In the genomic region with DNA sequence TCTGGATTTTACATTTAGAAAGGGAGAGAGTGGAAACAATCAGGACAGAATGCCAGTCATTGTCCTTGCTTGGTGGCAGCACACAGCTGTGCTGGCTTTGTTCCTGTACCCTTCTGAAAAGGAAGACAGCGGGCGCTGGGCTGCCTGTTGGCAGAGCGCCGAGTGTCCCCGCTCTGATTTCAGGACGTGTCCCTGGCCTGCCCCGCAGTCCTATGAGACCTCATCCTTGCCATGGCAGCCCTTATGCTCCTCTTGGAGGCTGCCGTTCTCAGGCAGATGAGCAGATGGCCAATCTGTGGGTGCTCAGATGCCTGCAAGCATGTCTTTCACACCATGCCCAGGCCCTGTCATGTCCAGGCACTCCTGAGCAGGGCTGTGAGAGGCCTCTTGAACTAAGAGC, we compare ENCODE assay signal across 13 mouse cellular contexts. TPM values are rescaled to one million over a fixed set of nuclear protein-coding genes. Genes with fewer than 3 reads are reported as not detected.
DNase-seq lines count a peak whose midpoint lies in the region; ATAC-seq and TF ChIP-seq lines count a peak whose summit lies in the region.
"Had no signal": no experiment of that assay in that cellular context is flagged by ENCODE, and none has a peak within 500 bp of the region (broad histone marks: within the 10 kb centered on the region; RNA-seq: fewer than 3 reads in every experiment).

No protein-coding gene starts in this region.

- peak overlapping the region; percentile 79; the same call in 1 of the 2 replicates for H3K27ac ChIP-seq in forebrain, embryonic 14.5 days (ENCODE audit: low read depth, low read length)
- H3K27ac ChIP-seq in heart, adult 2 months: no peak overlapping the region
- H3K27ac ChIP-seq: embryonic facial prominence, embryonic 12.5 days; liver, embryonic 15.5 days had no signal

- ATAC-seq in forebrain, embryonic 14.5 days: peak; percentile 82
- ATAC-seq: activated CD4-positive, CD25-positive, alpha-beta regulatory T cell, adult 4 months; CD4-positive, CD25-positive, alpha-beta regulatory T cell, adult 4 months had no signal

- H3K79me2 ChIP-seq in heart, adult 2 months (replicated peaks; ENCODE audit: control insufficient read depth, insufficient read depth, low read length): no peaks in the 10 kb centered on the region

- DNase-seq in gastrocnemius, postnatal 10 days: peak; percentile 52
- DNase-seq in gastrocnemius, postnatal 36 days: no peak
- peak; percentile 88 for DNase-seq in brain, embryonic 14.5 days (ENCODE audit: low read depth)
- DNase-seq in forebrain, embryonic 14.5 days (ENCODE audit: low spot score): peak; percentile 72
- peak; percentile 40 to 54 for DNase-seq in layer of hippocampus, postnatal 36 days
- no peak for DNase-seq in B cell, adult 2 months
- DNase-seq in kidney, adult 11 months: no peak
- no peak for DNase-seq in heart, adult 2 months

- H3K4me2 ChIP-seq in forebrain, embryonic 14.5 days (ENCODE audit: low read length): no peak overlapping the region
- H3K4me2 ChIP-seq: embryonic facial prominence, embryonic 12.5 days; liver, embryonic 15.5 days had no signal

- intact Hi-C loops in gastrocnemius, postnatal 36 days (cut with DNase I): no loop called here
- intact Hi-C loops in heart, adult 2 months (cut with DNase I): no loop called here

- 32% methylated on average over 8 of the region's 8 CpGs for WGBS in forebrain, embryonic 14.5 days
- WGBS in heart, adult 2 months: 65% methylated on average over 8 of the region's 8 CpGs

- H3K4me1 ChIP-seq in forebrain, embryonic 14.5 days (ENCODE audit: control insufficient read depth, insufficient read depth, low read length): peaks cover 18% of the 10 kb centered on the region
- H3K4me1 ChIP-seq in heart, adult 2 months (ENCODE audit: control insufficient read depth, insufficient read depth, low read length): no peaks in the 10 kb centered on the region
- H3K4me1 ChIP-seq: embryonic facial prominence, embryonic 12.5 days; liver, embryonic 15.5 days had no signal

- H3K4me3 ChIP-seq in forebrain, embryonic 14.5 days (ENCODE audit: low read depth, low read length): no peak overlapping the region
- H3K4me3 ChIP-seq in heart, adult 2 months: no peak overlapping the region
- H3K4me3 ChIP-seq: embryonic facial prominence, embryonic 12.5 days; liver, embryonic 15.5 days; myocyte had no signal

- no peaks in the 10 kb centered on the region for H3K27me3 ChIP-seq in forebrain, embryonic 14.5 days (replicated peaks; ENCODE audit: control insufficient read depth, insufficient read depth, low read length)
- no peaks in the 10 kb centered on the region for H3K27me3 ChIP-seq in heart, adult 2 months (ENCODE audit: control insufficient read depth, insufficient read depth, low read length)
- H3K27me3 ChIP-seq: embryonic facial prominence, embryonic 12.5 days; liver, embryonic 15.5 days had no signal

- no peaks in the 10 kb centered on the region for H3K36me3 ChIP-seq in forebrain, embryonic 14.5 days (ENCODE audit: control insufficient read depth, insufficient read depth, low read length)
- no peaks in the 10 kb centered on the region for H3K36me3 ChIP-seq in heart, adult 2 months (ENCODE audit: control insufficient read depth, insufficient read depth, low read length)
- H3K36me3 ChIP-seq: embryonic facial prominence, embryonic 12.5 days; liver, embryonic 15.5 days had no signal

- no peak for TF ChIP-seq EP300 in heart, adult 2 months (IDR thresholded peaks at IDR 0.05; ENCODE audit: insufficient read depth, low read depth, low read length)

- no peak for TF ChIP-seq POLR2A in brain, embryonic 14.5 days (IDR thresholded peaks at IDR 0.05; ENCODE audit: borderline replicate concordance, extremely low read depth, insufficient read depth, insufficient read length, poor library complexity, severe bottlenecking)
- no peak for TF ChIP-seq POLR2A in heart, adult 2 months (IDR thresholded peaks at IDR 0.05; ENCODE audit: insufficient read depth, low read depth, low read length)

- no peak for TF ChIP-seq CTCF in brain, embryonic 14.5 days (IDR thresholded peaks at IDR 0.05; ENCODE audit: borderline replicate concordance, extremely low read depth, insufficient read depth, insufficient read length)
- TF ChIP-seq CTCF in heart, adult 2 months (IDR thresholded peaks at IDR 0.05): no peak

- no peak overlapping the region for H3K9ac ChIP-seq in forebrain, embryonic 14.5 days (ENCODE audit: low read length)
- H3K9ac ChIP-seq in heart, adult 2 months (ENCODE audit: low read depth, low read length): no peak overlapping the region
- H3K9ac ChIP-seq: embryonic facial prominence, embryonic 12.5 days; liver, embryonic 15.5 days had no signal

- no peaks in the 10 kb centered on the region for H3K9me3 ChIP-seq in forebrain, embryonic 14.5 days (replicated peaks; ENCODE audit: control insufficient read depth, low read length)
- H3K9me3 ChIP-seq: embryonic facial prominence, embryonic 12.5 days; liver, embryonic 15.5 days had no signal

RNA-seq across cellular contexts. Expression of gene Begain, which starts 17.7 kb away (rescaled TPM):
- 1 to 10 TPM; 2.7 to 3.5 TPM for total RNA-seq in gastrocnemius, postnatal 10 days (2021)
- under 1 TPM; 0.15 to 0.20 TPM for total RNA-seq in gastrocnemius, postnatal 36 days (2021)
- 65.9 and 96.3 TPM in 2 replicates for polyA plus RNA-seq in brain, embryonic 14.5 days (2012; rRNA removed)
- 16.4 and 20.4 TPM in 2 replicates for polyA plus RNA-seq in forebrain, embryonic 14.5 days (2014; fragmentation: Nextera tagmentation; extraction: Ambion mirVana)
- 100 to 1,000 TPM; 139 to 145 TPM for total RNA-seq in layer of hippocampus, postnatal 36 days (2021)
- under 1 TPM; 0.08 to 0.23 TPM for total RNA-seq in heart, adult 2 months (2021)
- polyA plus RNA-seq in heart, adult 2 months (2012; rRNA removed): 0.41 and 0.74 TPM in 2 replicates
- polyA plus RNA-seq: activated CD4-positive, CD25-positive, alpha-beta regulatory T cell, adult 4 months had no signal

Comparison
In these comparisons a context has a peak if more than half of its experiments do, and no peak if none do; other contexts are left out.
1. DNase-seq: peak in gastrocnemius, postnatal 10 days (single experiment), brain, embryonic 14.5 days (single experiment), forebrain, embryonic 14.5 days (single experiment) and layer of hippocampus, postnatal 36 days (2 of 2); none in gastrocnemius, postnatal 36 days (0 of 2), B cell, adult 2 months (0 of 2), kidney, adult 11 months (single experiment) and heart, adult 2 months (0 of 2).
2. RNA of gene Begain, which starts 17.7 kb away (total RNA-seq): 139 to 145 TPM in layer of hippocampus, postnatal 36 days; 2.7 to 3.5 TPM in gastrocnemius, postnatal 10 days, 0.08 to 0.23 TPM in heart, adult 2 months and 0.15 to 0.20 TPM in gastrocnemius, postnatal 36 days; every median in the first group is over 10 times any median in the second.